Mouse (Mus musculus) cerebellum, adult 2 months (tissue): ENCODE measurements around the gene Gm13697. TPM values are rescaled to one million over a fixed set of nuclear protein-coding genes. Genes with fewer than 3 reads are reported as not detected.

Experiments used
- DNase-seq, 2 experiments: peaks; one replicate each; pipeline ENCODE4 v3.0.0; 2021
- H3K27ac ChIP-seq: fragments of 200-500 bp; 2 replicates; pipeline ENCODE4 v1.5.1; 2012; ENCODE audit warnings: low read length, control low read depth, inconsistent platforms; ENCODE audit not compliant: insufficient read depth
- H3K27me3 ChIP-seq: fragments of 200-500 bp; 2 replicates; pipeline ENCODE4 v1.6.1; 2012; ENCODE audit warnings: inconsistent platforms, mild to moderate bottlenecking, low read length, moderate library complexity; ENCODE audit not compliant: control insufficient read depth, insufficient read depth
- H3K4me1 ChIP-seq: fragments of 200-500 bp; 2 replicates; pipeline ENCODE4 v1.6.1; 2011; ENCODE audit warnings: low read length; ENCODE audit not compliant: control insufficient read depth, insufficient read depth
- H3K4me3 ChIP-seq: fragments of 200-500 bp; replicated peaks from 2 replicates; pipeline ENCODE3; 2011; ENCODE audit warnings: mild to moderate bottlenecking, low read depth, low read length, control low read depth; ENCODE audit not compliant: insufficient read depth
- CTCF ChIP-seq: fragments of 200-500 bp; IDR thresholded peaks from 2 replicates; pipeline ENCODE4 v1.5.1; 2011; ENCODE audit warnings: low read depth, mild to moderate bottlenecking, control low read depth, low read length, moderate library complexity, borderline replicate concordance; ENCODE audit not compliant: insufficient read depth
- POLR2A ChIP-seq: fragments of 200-500 bp; IDR thresholded peaks from 2 replicates; pipeline ENCODE4 v1.6.1; 2011; ENCODE audit warnings: low read length, control low read depth, borderline replicate concordance; ENCODE audit not compliant: insufficient read depth
- WGBS: fragments of 180-500 bp; shearing (Covaris S2); methylation state at CpG from one replicate; pipeline ENCODE4 v1.1.7; 2018; 5-methylcytosine and 5-hydroxymethylcytosine counted together
- polyA plus RNA-seq: library from polyadenylated mRNA; depleted of rRNA; stranded (reverse); fragments of >200 nt; gene quantifications from 2 replicates; pipeline ENCODE4 v1.2.3, GENCODE M21; 2012; rRNA removed

Gene Gm13697
- polyA plus RNA-seq, 1 experiment, result not detected

DNA sequence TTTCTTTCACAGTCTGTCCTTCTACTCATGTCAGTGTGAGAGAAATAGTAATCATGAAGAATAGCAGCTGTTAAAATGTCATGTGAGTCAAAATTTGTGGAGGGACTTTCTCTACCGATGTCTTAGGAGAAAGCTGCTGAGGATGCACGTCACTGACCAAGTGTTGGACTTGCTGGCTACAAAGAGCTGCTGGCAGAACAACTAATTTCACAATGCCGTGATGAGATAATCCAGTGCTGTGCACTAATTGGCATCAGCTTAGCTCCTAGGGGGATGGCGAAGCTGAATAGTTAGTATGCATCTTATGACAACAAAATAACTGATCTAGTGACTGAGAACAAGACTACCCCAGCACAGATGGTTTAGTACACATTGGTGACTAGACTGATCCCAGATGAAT is 40.7 kb downstream of the Gm13697 start:
- no peak for DNase-seq
- 10% methylated on average over 4 of the region's 4 CpGs for WGBS
- Histone ChIP-seq H3K27ac (no peak overlapping the region), H3K4me1 (no peaks in the 10 kb centered on the region), H3K4me3 (no peak overlapping the region), H3K27me3 (no peaks in the 10 kb centered on the region)
- TF ChIP-seq POLR2A (no peak), CTCF (no peak)

DNA sequence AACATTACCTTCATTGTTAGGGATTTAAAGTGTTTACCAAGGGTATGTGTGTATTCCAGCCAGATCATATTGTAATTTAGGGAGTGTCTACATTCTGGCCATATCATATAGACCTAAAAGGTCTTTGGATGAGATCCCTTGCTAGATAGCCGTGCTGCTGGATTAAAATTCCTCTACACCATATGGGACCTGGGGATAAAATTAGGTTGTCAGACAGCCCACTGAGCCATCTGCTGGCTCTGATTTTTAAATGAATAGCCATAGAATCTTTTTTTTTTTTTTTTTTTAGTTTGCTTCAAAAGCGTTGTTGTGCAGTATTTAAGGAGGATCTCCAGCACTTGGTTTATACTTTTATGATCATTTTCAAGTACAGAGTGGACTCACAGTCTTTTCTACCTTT is 48.0 kb downstream of the Gm13697 start:
- Histone ChIP-seq H3K4me3 (no peak overlapping the region), H3K27ac (no peak overlapping the region), H3K4me1 (no peaks in the 10 kb centered on the region), H3K27me3 (no peaks in the 10 kb centered on the region)
- DNase-seq, result no peak
- WGBS, result 19% methylated on average over 2 of the region's 2 CpGs
- TF ChIP-seq CTCF (no peak), POLR2A (no peak)

DNA sequence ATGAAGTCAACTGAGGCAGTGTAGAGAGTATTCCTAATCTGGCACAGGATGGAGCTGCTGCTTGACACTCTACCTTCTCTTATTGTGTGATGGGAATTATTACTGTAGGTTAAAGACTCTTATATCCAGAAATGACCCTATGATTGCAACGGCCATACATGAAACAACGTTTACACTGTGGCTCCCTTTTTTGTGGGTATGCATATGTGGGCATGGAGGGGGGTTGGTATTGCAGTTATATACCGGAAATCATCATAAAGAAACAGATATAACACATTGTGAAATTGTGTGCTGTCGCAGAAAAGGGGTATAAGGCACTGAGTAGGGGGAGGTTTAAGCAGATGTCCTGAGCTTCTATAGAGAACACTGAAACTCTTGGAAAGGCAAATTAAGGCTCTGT is 51.5 kb downstream of the Gm13697 start:
- Histone ChIP-seq H3K4me3 (no peak overlapping the region), H3K27me3 (no peaks in the 10 kb centered on the region), H3K4me1 (no peaks in the 10 kb centered on the region), H3K27ac (no peak overlapping the region)
- WGBS, result 91% methylated on average over 4 of the region's 4 CpGs
- TF ChIP-seq CTCF, result no peak
- TF ChIP-seq POLR2A, result no peak
- no peak for DNase-seq

Other genes with a start within 250 kb of the Gm13697 start
- gene Fam171b, start 172.1 kb upstream of the Gm13697 start, polyA plus RNA-seq, result 56.8 and 58.5 TPM in 2 replicates
- not detected in 2 replicates for gene Zswim2, start 43.5 kb upstream of the Gm13697 start, polyA plus RNA-seq
- gene Gm13698, start 29.1 kb upstream of the Gm13697 start, polyA plus RNA-seq, result not detected in 2 replicates
- not detected in 2 replicates for gene Gm13693, start 23.2 kb upstream of the Gm13697 start, polyA plus RNA-seq
- not detected in 2 replicates for gene Gm13695, start 17.4 kb upstream of the Gm13697 start, polyA plus RNA-seq
- not detected in 2 replicates for gene Gm13696, start 11.6 kb upstream of the Gm13697 start, polyA plus RNA-seq
- not detected in 2 replicates for gene Gm13694, start 5.8 kb upstream of the Gm13697 start, polyA plus RNA-seq
- not detected in 2 replicates for gene Gm13691, start 5.8 kb downstream of the Gm13697 start, polyA plus RNA-seq